Mouse (Mus musculus): Measurements from ENCODE around the gene Fhit. TPM values are rescaled to one million over a fixed set of nuclear protein-coding genes. Genes with fewer than 3 reads are reported as not detected.
"Not testable (repeated sequence)": the region's sequence is repeated elsewhere in the genome, so short reads cannot be mapped to it uniquely, and the experiment has no call there.

The Fhit gene
- polyA plus RNA-seq, 1 experiment from 2014 or later = 7.6 TPM

DNA sequence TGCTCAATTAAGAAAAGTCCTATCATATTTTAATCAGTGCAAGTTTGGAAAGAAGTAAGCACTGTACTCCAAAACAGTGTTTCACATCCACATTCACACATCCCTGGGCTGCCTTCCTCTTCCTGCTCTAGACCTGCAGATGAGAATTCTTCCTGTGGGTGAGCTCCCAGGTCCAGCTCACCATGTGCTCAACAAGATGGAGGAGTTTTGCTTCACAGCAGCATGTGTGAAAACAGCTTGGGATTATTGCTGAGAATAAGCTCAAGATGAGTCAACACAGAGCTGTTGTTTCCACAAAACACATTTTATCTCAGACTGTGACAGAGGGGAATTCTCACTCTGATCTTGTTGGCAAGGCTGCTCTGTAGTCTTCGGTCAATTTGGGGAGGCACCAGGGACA lies 1265.3 kb downstream of the Fhit start:
- Histone ChIP-seq H3K4me2 (ENCODE audit: low read length) (no peak overlapping the region), H3K9ac (replicated peaks; ENCODE audit: low read depth, low read length) (no peak overlapping the region), H3K9me3 (ENCODE audit: control insufficient read depth, low read length) (no peaks in the 10 kb centered on the region), H3K27ac (ENCODE audit: low read length) (no peak overlapping the region), H3K27me3 (replicated peaks; ENCODE audit: control insufficient read depth, insufficient read depth, low read length) (no peaks in the 10 kb centered on the region), H3K4me1 (replicated peaks; ENCODE audit: control insufficient read depth, insufficient read depth, low read length) (no peaks in the 10 kb centered on the region), H3K36me3 (ENCODE audit: control insufficient read depth, insufficient read depth) (no peaks in the 10 kb centered on the region), H3K4me3 (replicated peaks; ENCODE audit: low read length) (no peak overlapping the region)
- 85% methylated on average over 1 of the region's 1 CpGs for WGBS
- ATAC-seq = no peak

DNA sequence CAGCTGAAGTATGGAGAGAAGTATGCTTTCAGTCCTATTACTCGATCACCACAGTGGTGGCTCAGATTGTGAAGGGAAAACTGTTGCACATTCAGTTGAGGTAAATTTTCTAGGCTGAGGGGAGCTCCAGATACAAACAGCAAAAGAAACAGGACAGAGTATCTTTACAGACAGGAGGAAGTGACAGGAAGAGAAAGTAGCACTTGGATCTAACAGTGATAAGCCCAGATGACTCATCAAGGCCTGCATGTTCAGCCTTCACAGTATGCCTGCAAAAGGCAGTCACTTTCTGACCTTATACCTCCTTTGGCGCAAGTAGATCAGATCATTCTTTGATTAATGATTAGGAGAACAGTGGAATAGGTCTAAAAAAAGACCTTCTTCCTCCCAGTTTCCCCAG lies 1309.8 kb downstream of the Fhit start:
- Histone ChIP-seq H3K27ac (ENCODE audit: low read length) (no peak overlapping the region), H3K9ac (replicated peaks; ENCODE audit: low read depth, low read length) (no peak overlapping the region), H3K36me3 (ENCODE audit: control insufficient read depth, insufficient read depth) (no peaks in the 10 kb centered on the region), H3K4me1 (replicated peaks; ENCODE audit: control insufficient read depth, insufficient read depth, low read length) (no peaks in the 10 kb centered on the region), H3K4me2 (ENCODE audit: low read length) (no peak overlapping the region), H3K9me3 (ENCODE audit: control insufficient read depth, low read length) (no peaks in the 10 kb centered on the region), H3K27me3 (replicated peaks; ENCODE audit: control insufficient read depth, insufficient read depth, low read length) (no peaks in the 10 kb centered on the region), H3K4me3 (replicated peaks; ENCODE audit: low read length) (no peak overlapping the region)
- no peak for ATAC-seq
- 91% methylated on average over 2 of the region's 2 CpGs for WGBS

GRCm38 (mm10) chr14:9832290-9832689 lies 1329.5 kb downstream of the Fhit start:
- Histone ChIP-seq H3K27me3 (replicated peaks; ENCODE audit: control insufficient read depth, insufficient read depth, low read length) (no peaks in the 10 kb centered on the region), H3K9me3 (ENCODE audit: control insufficient read depth, low read length) (no peaks in the 10 kb centered on the region), H3K9ac (replicated peaks; ENCODE audit: low read depth, low read length) (no peak overlapping the region), H3K27ac (ENCODE audit: low read length) (no peak overlapping the region), H3K36me3 (ENCODE audit: control insufficient read depth, insufficient read depth) (no peaks in the 10 kb centered on the region), H3K4me1 (replicated peaks; ENCODE audit: control insufficient read depth, insufficient read depth, low read length) (no peaks in the 10 kb centered on the region), H3K4me2 (ENCODE audit: low read length) (no peak overlapping the region), H3K4me3 (replicated peaks; ENCODE audit: low read length) (no peak overlapping the region)
- ATAC-seq = no peak

DNA sequence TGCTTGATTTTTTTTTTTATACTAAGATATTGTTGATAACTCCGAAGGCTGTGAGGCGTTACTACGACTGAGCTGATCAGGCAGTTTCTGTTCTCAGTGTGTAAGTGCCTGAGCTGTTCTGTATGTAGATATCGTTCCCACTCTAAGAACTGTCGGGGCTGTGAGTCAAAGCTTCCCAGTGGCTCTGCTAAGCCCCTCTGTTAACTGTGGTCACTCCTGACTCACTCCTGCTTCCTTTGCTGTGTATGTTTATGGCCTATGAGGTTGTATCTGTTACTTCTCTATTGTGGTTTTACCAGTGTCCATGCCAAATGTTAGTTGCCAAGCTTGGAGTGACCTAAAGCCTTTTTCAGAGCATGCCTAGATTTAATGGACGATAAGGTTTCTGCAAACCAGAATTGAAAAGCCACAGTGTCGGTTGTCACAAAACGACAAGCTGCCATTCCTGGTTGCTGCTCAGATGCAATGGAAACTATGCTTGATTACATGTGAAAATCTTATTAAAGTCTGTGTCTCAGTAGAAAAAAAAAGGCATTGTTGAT lies 1333.1 kb downstream of the Fhit start:
- ATAC-seq; H3K4me1 ChIP-seq (replicated peaks; ENCODE audit: control insufficient read depth, insufficient read depth, low read length); H3K4me3 ChIP-seq (replicated peaks; ENCODE audit: low read length); H3K36me3 ChIP-seq (ENCODE audit: control insufficient read depth, insufficient read depth); H3K9me3 ChIP-seq (ENCODE audit: control insufficient read depth, low read length); H3K4me2 ChIP-seq (ENCODE audit: low read length); H3K27ac ChIP-seq (ENCODE audit: low read length); H3K27me3 ChIP-seq (replicated peaks; ENCODE audit: control insufficient read depth, insufficient read depth, low read length); H3K9ac ChIP-seq (replicated peaks; ENCODE audit: low read depth, low read length): not testable (repeated sequence)
- WGBS = 86% methylated on average over 8 of the region's 8 CpGs

DNA sequence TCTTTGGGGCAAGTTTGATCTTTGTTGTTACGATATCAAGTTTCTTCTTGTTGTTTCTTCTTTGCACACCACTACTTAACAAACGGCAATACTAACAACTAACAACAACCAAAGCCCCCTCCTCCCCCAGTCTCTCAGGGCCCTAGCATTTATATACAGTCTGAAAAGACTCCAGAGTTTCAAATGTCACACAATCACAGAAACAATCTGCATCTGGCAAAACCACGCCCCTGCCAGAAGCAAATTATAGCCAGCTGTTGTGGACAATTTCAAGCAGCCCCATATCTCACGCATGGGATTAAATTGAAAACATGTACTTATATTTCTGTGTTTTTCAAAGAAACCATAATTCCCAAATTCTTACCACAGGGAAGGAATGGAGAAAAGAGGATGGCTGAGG lies 1345.9 kb downstream of the Fhit start:
- Histone ChIP-seq H3K4me1 (replicated peaks; ENCODE audit: control insufficient read depth, insufficient read depth, low read length) (peaks cover 10% of the 10 kb centered on the region), H3K27me3 (replicated peaks; ENCODE audit: control insufficient read depth, insufficient read depth, low read length) (no peaks in the 10 kb centered on the region), H3K4me2 (ENCODE audit: low read length) (no peak overlapping the region), H3K36me3 (ENCODE audit: control insufficient read depth, insufficient read depth) (no peaks in the 10 kb centered on the region), H3K9ac (replicated peaks; ENCODE audit: low read depth, low read length) (no peak overlapping the region), H3K4me3 (replicated peaks; ENCODE audit: low read length) (no peak overlapping the region), H3K9me3 (ENCODE audit: control insufficient read depth, low read length) (no peaks in the 10 kb centered on the region), H3K27ac (ENCODE audit: low read length) (no peak overlapping the region)
- 88% methylated on average over 4 of the region's 4 CpGs for WGBS
- no peak for ATAC-seq

GRCm38 (mm10) chr14:9811847-9812321 lies 1350.0 kb downstream of the Fhit start:
- peak overlapping the region; percentile 65 for H3K27ac ChIP-seq (ENCODE audit: low read length)
- no peaks in the 10 kb centered on the region for H3K9me3 ChIP-seq (ENCODE audit: control insufficient read depth, low read length)
- H3K27me3 ChIP-seq (replicated peaks; ENCODE audit: control insufficient read depth, insufficient read depth, low read length) = no peaks in the 10 kb centered on the region
- H3K36me3 ChIP-seq (ENCODE audit: control insufficient read depth, insufficient read depth) = no peaks in the 10 kb centered on the region
- ATAC-seq = peak; percentile 89; the same call in 1 of the 2 replicates
- 44% methylated on average over 9 of the region's 9 CpGs for WGBS
- 0 out of 2 replicates have a peak overlapping the region, but pooled peaks have one; percentile 8 for H3K4me2 ChIP-seq (ENCODE audit: low read length)
- H3K9ac ChIP-seq (replicated peaks; ENCODE audit: low read depth, low read length) = no peak overlapping the region
- H3K4me3 ChIP-seq (replicated peaks; ENCODE audit: low read length) = no peak overlapping the region
- peaks cover 12% of the 10 kb centered on the region for H3K4me1 ChIP-seq (replicated peaks; ENCODE audit: control insufficient read depth, insufficient read depth, low read length)

GRCm38 (mm10) chr14:9811177-9811846 lies 1350.5 kb downstream of the Fhit start:
- Histone ChIP-seq H3K27me3 (replicated peaks; ENCODE audit: control insufficient read depth, insufficient read depth, low read length) (no peaks in the 10 kb centered on the region), H3K4me2 (ENCODE audit: low read length) (0 out of 2 replicates have a peak overlapping the region, but pooled peaks have one; percentile 0), H3K9me3 (ENCODE audit: control insufficient read depth, low read length) (no peaks in the 10 kb centered on the region), H3K4me1 (replicated peaks; ENCODE audit: control insufficient read depth, insufficient read depth, low read length) (peaks cover 12% of the 10 kb centered on the region), H3K36me3 (ENCODE audit: control insufficient read depth, insufficient read depth) (no peaks in the 10 kb centered on the region), H3K4me3 (replicated peaks; ENCODE audit: low read length) (no peak overlapping the region), H3K27ac (ENCODE audit: low read length) (peak overlapping the region; percentile 65; the same call in 1 of the 2 replicates), H3K9ac (replicated peaks; ENCODE audit: low read depth, low read length) (no peak overlapping the region)
- ATAC-seq = peak; percentile 92
- 35% methylated on average over 7 of the region's 7 CpGs for WGBS

DNA sequence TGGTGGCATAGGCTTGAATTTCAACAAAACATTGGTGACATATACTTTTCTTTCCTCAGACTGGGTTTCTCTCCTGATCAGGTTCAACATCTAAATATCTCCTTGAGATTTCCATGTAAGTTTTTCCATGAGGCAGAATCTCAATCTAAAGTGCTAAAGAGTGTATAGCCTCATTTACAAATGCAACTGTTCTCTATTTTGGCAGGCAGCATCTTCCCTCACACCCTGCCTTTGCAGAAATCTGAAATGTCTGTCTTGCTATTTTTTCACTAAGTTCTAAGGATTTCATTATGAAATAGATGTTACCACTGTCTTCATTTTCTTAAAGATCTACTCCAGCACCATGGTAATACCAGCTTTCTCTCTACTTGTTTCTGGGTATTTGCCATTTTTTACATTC lies 1368.4 kb downstream of the Fhit start:
- H3K27me3 ChIP-seq (replicated peaks; ENCODE audit: control insufficient read depth, insufficient read depth, low read length) = no peaks in the 10 kb centered on the region
- no peak for ATAC-seq
- no peaks in the 10 kb centered on the region for H3K4me1 ChIP-seq (replicated peaks; ENCODE audit: control insufficient read depth, insufficient read depth, low read length)
- H3K27ac ChIP-seq (ENCODE audit: low read length) = no peak overlapping the region
- H3K36me3 ChIP-seq (ENCODE audit: control insufficient read depth, insufficient read depth) = no peaks in the 10 kb centered on the region
- no peaks in the 10 kb centered on the region for H3K9me3 ChIP-seq (ENCODE audit: control insufficient read depth, low read length)
- H3K4me3 ChIP-seq (replicated peaks; ENCODE audit: low read length) = no peak overlapping the region
- H3K9ac ChIP-seq (replicated peaks; ENCODE audit: low read depth, low read length) = no peak overlapping the region
- no peak overlapping the region for H3K4me2 ChIP-seq (ENCODE audit: low read length)

DNA sequence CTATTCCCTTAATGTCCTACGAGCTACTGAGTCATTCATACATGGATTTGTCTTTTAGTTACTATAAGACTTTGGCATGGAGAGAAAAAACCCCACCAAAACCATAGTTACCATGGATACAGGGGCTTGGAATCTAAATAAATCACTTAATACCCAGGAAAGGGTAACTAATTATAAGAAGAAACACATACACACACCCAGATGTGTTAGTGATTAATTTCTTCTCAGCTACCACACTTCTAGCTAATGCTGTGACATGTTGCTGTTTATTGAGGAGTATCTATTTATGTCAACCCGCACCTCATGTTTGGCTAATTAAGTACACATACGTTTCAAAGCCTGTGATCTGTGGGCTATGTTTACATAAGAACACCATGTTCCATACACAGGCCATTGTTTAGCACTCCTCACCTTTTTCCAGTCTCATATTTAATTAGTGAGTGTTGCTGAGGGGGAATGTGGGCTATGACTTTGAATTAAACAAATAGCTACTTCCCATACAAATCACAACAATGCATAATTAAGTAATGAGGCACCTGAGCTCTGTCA lies 1373.4 kb downstream of the Fhit start:
- H3K27ac ChIP-seq (ENCODE audit: low read length) = no peak overlapping the region
- H3K4me1 ChIP-seq (replicated peaks; ENCODE audit: control insufficient read depth, insufficient read depth, low read length) = no peaks in the 10 kb centered on the region
- no peaks in the 10 kb centered on the region for H3K36me3 ChIP-seq (ENCODE audit: control insufficient read depth, insufficient read depth)
- WGBS = 12% methylated on average over 3 of the region's 3 CpGs
- no peak overlapping the region for H3K9ac ChIP-seq (replicated peaks; ENCODE audit: low read depth, low read length)
- H3K4me3 ChIP-seq (replicated peaks; ENCODE audit: low read length) = no peak overlapping the region
- no peaks in the 10 kb centered on the region for H3K27me3 ChIP-seq (replicated peaks; ENCODE audit: control insufficient read depth, insufficient read depth, low read length)
- H3K9me3 ChIP-seq (ENCODE audit: control insufficient read depth, low read length) = no peaks in the 10 kb centered on the region
- 0 out of 2 replicates have a peak, but pooled peaks have one; percentile 50 for ATAC-seq
- no peak overlapping the region for H3K4me2 ChIP-seq (ENCODE audit: low read length)

Data from forebrain, embryonic 16.5 days (tissue).